In the genomic region with DNA sequence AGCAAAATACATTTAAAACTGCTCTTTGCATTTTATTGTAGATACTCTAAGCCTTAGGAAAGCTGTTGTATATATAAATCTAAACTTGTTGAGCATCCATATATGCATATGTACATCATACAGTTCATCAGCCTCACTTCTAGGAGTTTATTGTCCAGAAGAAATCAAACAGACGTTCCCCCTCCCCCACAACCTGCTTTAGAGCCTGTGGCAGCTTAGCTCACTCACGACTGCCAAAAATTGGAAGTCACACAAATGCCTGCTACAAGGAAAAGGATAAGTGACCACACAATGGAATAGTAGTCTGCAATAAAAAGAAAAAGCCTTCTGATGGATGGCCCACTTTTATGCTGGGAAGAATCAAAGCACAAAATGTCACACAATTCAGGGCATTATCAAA, we compare ENCODE assay signal across 26 mouse cellular contexts.
"Had no signal": no experiment of that assay in that cellular context is flagged by ENCODE, and none has a peak within 500 bp of the region (broad histone marks: within the 10 kb centered on the region; RNA-seq: fewer than 3 reads in every experiment).

No protein-coding gene starts in this region.

- H3K4me1 ChIP-seq: embryonic facial prominence, embryonic 10.5 days; embryonic facial prominence, embryonic 12.5 days; embryonic facial prominence, embryonic 13.5 days; embryonic facial prominence, embryonic 15.5 days; forebrain, embryonic 10.5 days; forebrain, embryonic 12.5 days; forebrain, embryonic 13.5 days; heart, embryonic 10.5 days; heart, embryonic 12.5 days had no signal

- DNase-seq: cerebellum, adult 9-10 months; cerebellum, adult 9-11 months; cerebellum, postnatal 25 days; cerebellum, postnatal 36 days; embryo, embryonic 11 days; forebrain, postnatal 0 days; gastrocnemius, adult 2 months; gastrocnemius, postnatal 10 days; gastrocnemius, postnatal 14 days; gastrocnemius, postnatal 25 days; gastrocnemius, postnatal 36 days; heart, adult 11 months; heart, adult 18-20 months; heart, adult 2 months had no signal

- H3K36me3 ChIP-seq: embryonic facial prominence, embryonic 10.5 days; embryonic facial prominence, embryonic 12.5 days; embryonic facial prominence, embryonic 13.5 days; embryonic facial prominence, embryonic 15.5 days; forebrain, embryonic 10.5 days; forebrain, embryonic 12.5 days; heart, embryonic 10.5 days; heart, embryonic 12.5 days had no signal

- H3K27me3 ChIP-seq: embryonic facial prominence, embryonic 12.5 days; embryonic facial prominence, embryonic 15.5 days; forebrain, embryonic 12.5 days; forebrain, embryonic 13.5 days; heart, embryonic 12.5 days had no signal

- H3K9ac ChIP-seq: embryonic facial prominence, embryonic 12.5 days; embryonic facial prominence, embryonic 13.5 days; embryonic facial prominence, embryonic 15.5 days; forebrain, embryonic 12.5 days; forebrain, embryonic 13.5 days; forebrain, postnatal 0 days; heart, embryonic 12.5 days had no signal

- H3K4me3 ChIP-seq: embryonic facial prominence, embryonic 10.5 days; embryonic facial prominence, embryonic 12.5 days; embryonic facial prominence, embryonic 13.5 days; embryonic facial prominence, embryonic 15.5 days; erythroblast, embryonic 14.5 days; forebrain, embryonic 10.5 days; forebrain, embryonic 12.5 days; forebrain, embryonic 13.5 days; gastrocnemius, adult 2 months; heart, adult 2 months; heart, embryonic 10.5 days; heart, embryonic 12.5 days had no signal

- H3K9me3 ChIP-seq: embryonic facial prominence, embryonic 10.5 days; embryonic facial prominence, embryonic 12.5 days; embryonic facial prominence, embryonic 13.5 days; embryonic facial prominence, embryonic 15.5 days; forebrain, embryonic 10.5 days; forebrain, embryonic 12.5 days; forebrain, embryonic 13.5 days; heart, embryonic 10.5 days; heart, embryonic 12.5 days had no signal

- H3K27ac ChIP-seq: embryonic facial prominence, embryonic 10.5 days; embryonic facial prominence, embryonic 12.5 days; embryonic facial prominence, embryonic 13.5 days; embryonic facial prominence, embryonic 15.5 days; forebrain, embryonic 10.5 days; forebrain, embryonic 12.5 days; forebrain, embryonic 13.5 days; gastrocnemius, adult 2 months; heart, adult 2 months; heart, embryonic 10.5 days had no signal

- ATAC-seq: forebrain, embryonic 13.5 days; forebrain, embryonic 16.5 days; forebrain, postnatal 0 days had no signal

- H3K4me2 ChIP-seq: embryonic facial prominence, embryonic 12.5 days; embryonic facial prominence, embryonic 13.5 days; embryonic facial prominence, embryonic 15.5 days; forebrain, embryonic 12.5 days; forebrain, embryonic 13.5 days; heart, embryonic 11.5 days; heart, embryonic 12.5 days had no signal
